Mouse (Mus musculus): ENCODE measurements around the gene Cdca7. TPM values are rescaled to one million over a fixed set of nuclear protein-coding genes. Genes with fewer than 3 reads are reported as not detected.

Cdca7 gene
- total RNA-seq (2021) = 1 to 10 TPM; 6.0 to 7.0 TPM

GRCm38 (mm10) chr2:72475797-72476485 lies at the start of gene Cdca7:
Gene Cdca7, plus strand, starts transcription at chr2:72476159.
- intact Hi-C loops (cut with DNase I) = no loop called here
- DNase-seq (ENCODE audit: extremely low spot score in 1 of 2, low spot score in 2 of 2) = peak; percentile 25 to 72

GRCm38 (mm10) chr2:72426776-72427175 lies 49.2 kb upstream of the Cdca7 start:
- intact Hi-C loops (cut with DNase I) = no loop called here
- DNase-seq (ENCODE audit: extremely low spot score in 1 of 2, low spot score in 2 of 2) = peak in 1 of 2 experiments; percentile 35

- intact Hi-C loops (cut with DNase I) = no loop called here
- no peak for DNase-seq (ENCODE audit: extremely low spot score in 1 of 2, low spot score in 2 of 2)
Observed at GRCm38 (mm10) chr2:72427288-72427687, 48.7 kb upstream of the Cdca7 start.

GRCm38 (mm10) chr2:72438941-72439533 lies 36.9 kb upstream of the Cdca7 start:
- DNase-seq (ENCODE audit: extremely low spot score in 1 of 2, low spot score in 2 of 2) = no peak
- intact Hi-C loops (cut with DNase I) = no loop called here

GRCm38 (mm10) chr2:72441010-72441409 lies 34.9 kb upstream of the Cdca7 start:
- DNase-seq (ENCODE audit: extremely low spot score in 1 of 2, low spot score in 2 of 2) = no peak
- intact Hi-C loops (cut with DNase I) = no loop called here

- DNase-seq (ENCODE audit: extremely low spot score in 1 of 2, low spot score in 2 of 2) = no peak
- intact Hi-C loops (cut with DNase I) = no loop called here
Observed at GRCm38 (mm10) chr2:72442825-72443224, 33.1 kb upstream of the Cdca7 start.

- intact Hi-C loops (cut with DNase I) = no loop called here
- DNase-seq (ENCODE audit: extremely low spot score in 1 of 2, low spot score in 2 of 2) = no peak
Observed at GRCm38 (mm10) chr2:72443960-72444359, 32.0 kb upstream of the Cdca7 start.

GRCm38 (mm10) chr2:72446106-72446505 lies 29.9 kb upstream of the Cdca7 start:
- intact Hi-C loops (cut with DNase I) = no loop called here
- DNase-seq (ENCODE audit: extremely low spot score in 1 of 2, low spot score in 2 of 2) = no peak

- intact Hi-C loops (cut with DNase I) = no loop called here
Observed at GRCm38 (mm10) chr2:72446615-72447014, 29.3 kb upstream of the Cdca7 start.

GRCm38 (mm10) chr2:72453563-72453962 lies 22.4 kb upstream of the Cdca7 start:
- no peak for DNase-seq (ENCODE audit: extremely low spot score in 1 of 2, low spot score in 2 of 2)
- intact Hi-C loops (cut with DNase I) = no loop called here

More at GRCm38 (mm10) chr2:72446615-72447014, 29.3 kb upstream of the Cdca7 start:
- DNase-seq (ENCODE audit: extremely low spot score in 1 of 2, low spot score in 2 of 2) = no peak

GRCm38 (mm10) chr2:72456189-72456588 lies 19.8 kb upstream of the Cdca7 start:
- intact Hi-C loops (cut with DNase I) = no loop called here
- no peak for DNase-seq (ENCODE audit: extremely low spot score in 1 of 2, low spot score in 2 of 2)

- intact Hi-C loops (cut with DNase I) = no loop called here
- DNase-seq (ENCODE audit: extremely low spot score in 1 of 2, low spot score in 2 of 2) = no peak
Observed at GRCm38 (mm10) chr2:72464376-72465014, 11.5 kb upstream of the Cdca7 start.

- intact Hi-C loops (cut with DNase I) = no loop called here
- no peak for DNase-seq (ENCODE audit: extremely low spot score in 1 of 2, low spot score in 2 of 2)
Observed at GRCm38 (mm10) chr2:72467604-72468003, 8.4 kb upstream of the Cdca7 start.

- no peak for DNase-seq (ENCODE audit: extremely low spot score in 1 of 2, low spot score in 2 of 2)
- intact Hi-C loops (cut with DNase I) = no loop called here
Observed at GRCm38 (mm10) chr2:72471415-72472070, 4.4 kb upstream of the Cdca7 start.

- no peak for DNase-seq (ENCODE audit: extremely low spot score in 1 of 2, low spot score in 2 of 2)
- intact Hi-C loops (cut with DNase I) = no loop called here
Observed at GRCm38 (mm10) chr2:72474531-72475287, 1.2 kb upstream of the Cdca7 start.

- intact Hi-C loops (cut with DNase I) = no loop called here
Observed at GRCm38 (mm10) chr2:72475423-72475796, 549 bp upstream of the Cdca7 start.

GRCm38 (mm10) chr2:72476486-72477211 lies 690 bp downstream of the Cdca7 start:
- peak in 1 of 2 experiments; percentile 51 for DNase-seq (ENCODE audit: extremely low spot score in 1 of 2, low spot score in 2 of 2)

More at GRCm38 (mm10) chr2:72475423-72475796, 549 bp upstream of the Cdca7 start:
- DNase-seq (ENCODE audit: extremely low spot score in 1 of 2, low spot score in 2 of 2) = no peak

GRCm38 (mm10) chr2:72477221-72477620 lies 1.3 kb downstream of the Cdca7 start:
- DNase-seq (ENCODE audit: extremely low spot score in 1 of 2, low spot score in 2 of 2) = no peak
- intact Hi-C loops (cut with DNase I) = no loop called here

More at GRCm38 (mm10) chr2:72476486-72477211, 690 bp downstream of the Cdca7 start:
- intact Hi-C loops (cut with DNase I) = no loop called here

Data from left cerebral cortex, postnatal 10 days (tissue).